Mouse (Mus musculus): ENCODE results near the gene Gm16181. TPM values are rescaled to one million over a fixed set of nuclear protein-coding genes. Genes with fewer than 3 reads are reported as not detected.
A peak's percentile ranks its signal among the peaks of the same experiment; 100 is the strongest.
"Not testable (repeated sequence)": the region's sequence is repeated elsewhere in the genome, so short reads cannot be mapped to it uniquely, and the experiment has no call there.

Gene Gm16181
- polyA plus RNA-seq, 1 experiment, result not detected

- no peak for DNase-seq (ENCODE audit: extremely low spot score in 1 of 2, low spot score in 1 of 2)
Observed at GRCm38 (mm10) chr17:35226561-35227046, 6.0 kb downstream of the Gm16181 start.

GRCm38 (mm10) chr17:35231022-35231421 lies 10.4 kb downstream of the Gm16181 start:
- DNase-seq (ENCODE audit: extremely low spot score in 1 of 2, low spot score in 1 of 2), result no peak

GRCm38 (mm10) chr17:35232043-35232442 lies 11.4 kb downstream of the Gm16181 start:
- peak in 1 of 2 experiments; percentile 92 for DNase-seq (ENCODE audit: extremely low spot score in 1 of 2, low spot score in 1 of 2)

GRCm38 (mm10) chr17:35232659-35233058 lies 12.0 kb downstream of the Gm16181 start:
- no peak for DNase-seq (ENCODE audit: extremely low spot score in 1 of 2, low spot score in 1 of 2)

- no peak for DNase-seq (ENCODE audit: extremely low spot score in 1 of 2, low spot score in 1 of 2)
Observed at GRCm38 (mm10) chr17:35233114-35233980, 12.7 kb downstream of the Gm16181 start, which contains the start of gene Atp6v1g2. TSS of gene Atp6v1g2 (plus strand) at chr17:35233660.

- not testable (repeated sequence) for DNase-seq (ENCODE audit: extremely low spot score in 1 of 2, low spot score in 1 of 2)
Observed at GRCm38 (mm10) chr17:35234090-35234489, 13.5 kb downstream of the Gm16181 start.

GRCm38 (mm10) chr17:35234903-35235302 lies 14.3 kb downstream of the Gm16181 start:
- DNase-seq (ENCODE audit: extremely low spot score in 1 of 2, low spot score in 1 of 2), result no peak

- DNase-seq (ENCODE audit: extremely low spot score in 1 of 2, low spot score in 1 of 2), result peak; percentile 91 to 95
Observed at GRCm38 (mm10) chr17:35235614-35236389, 15.2 kb downstream of the Gm16181 start, which contains the start of gene Nfkbil1. TSS of gene Nfkbil1 (minus strand) at chr17:35235792.

- DNase-seq (ENCODE audit: extremely low spot score in 1 of 2, low spot score in 1 of 2), result peak; percentile 97 to 100
Observed at GRCm38 (mm10) chr17:35236390-35236746, 15.7 kb downstream of the Gm16181 start.

GRCm38 (mm10) chr17:35236996-35237395 lies 16.4 kb downstream of the Gm16181 start:
- DNase-seq (ENCODE audit: extremely low spot score in 1 of 2, low spot score in 1 of 2), result peak in 1 of 2 experiments; percentile 51

GRCm38 (mm10) chr17:35237504-35237903 lies 16.9 kb downstream of the Gm16181 start:
- DNase-seq (ENCODE audit: extremely low spot score in 1 of 2, low spot score in 1 of 2), result no peak

- peak in 1 of 2 experiments; percentile 38 for DNase-seq (ENCODE audit: extremely low spot score in 1 of 2, low spot score in 1 of 2)
Observed at GRCm38 (mm10) chr17:35239700-35240099, 19.1 kb downstream of the Gm16181 start.

- DNase-seq (ENCODE audit: extremely low spot score in 1 of 2, low spot score in 1 of 2), result no peak
Observed at GRCm38 (mm10) chr17:35240384-35241304, 20.0 kb downstream of the Gm16181 start.

GRCm38 (mm10) chr17:35241305-35242014 lies 20.8 kb downstream of the Gm16181 start, which contains the start of gene Ddx39b:
TSS of gene Ddx39b (plus strand) at chr17:35241746.
- DNase-seq (ENCODE audit: extremely low spot score in 1 of 2, low spot score in 1 of 2), result peak; percentile 95 to 96

GRCm38 (mm10) chr17:35242015-35242941 lies 21.6 kb downstream of the Gm16181 start:
- DNase-seq (ENCODE audit: extremely low spot score in 1 of 2, low spot score in 1 of 2), result peak in 1 of 2 experiments; percentile 65

- peak in 1 of 2 experiments; percentile 59 for DNase-seq (ENCODE audit: extremely low spot score in 1 of 2, low spot score in 1 of 2)
Observed at GRCm38 (mm10) chr17:35243086-35243485, 22.5 kb downstream of the Gm16181 start.

- no peak for DNase-seq (ENCODE audit: extremely low spot score in 1 of 2, low spot score in 1 of 2)
Observed at GRCm38 (mm10) chr17:35244999-35245398, 24.4 kb downstream of the Gm16181 start.

Measured in frontal cortex, adult 2 months (tissue).